Mouse (Mus musculus) left cerebral cortex, adult 8-10 months (tissue): ENCODE results near the gene CN725425. TPM values are rescaled to one million over a fixed set of nuclear protein-coding genes. Genes with fewer than 3 reads are reported as not detected.

Source experiments
- DNase-seq, 2 experiments: peaks; one replicate each; pipeline ENCODE4 v3.0.0; 2022; ENCODE audit warnings: low spot score in 2 of 2
- total RNA-seq, 4 experiments: library from RNA; stranded (reverse); gene quantifications; 2 replicates each; pipeline ENCODE4 v1.2.4; 2022

Gene CN725425
- total RNA-seq, 4 experiments from 2014 or later: not detected

GRCm38 (mm10) chr15:91203521-91203920 is 4.2 kb downstream of the CN725425 start:
- DNase-seq: no peak

- no peak for DNase-seq
Measured at GRCm38 (mm10) chr15:91206518-91206917, 7.2 kb downstream of the CN725425 start.

GRCm38 (mm10) chr15:91237294-91237693 is 38.0 kb downstream of the CN725425 start:
- DNase-seq: no peak

- DNase-seq: no peak
Measured at GRCm38 (mm10) chr15:91240683-91241335, 41.5 kb downstream of the CN725425 start.

- DNase-seq: no peak
Measured at GRCm38 (mm10) chr15:91250815-91251214, 51.5 kb downstream of the CN725425 start.

- DNase-seq: no peak
Measured at GRCm38 (mm10) chr15:91251544-91252408, 52.5 kb downstream of the CN725425 start.

GRCm38 (mm10) chr15:91252956-91253355 is 53.7 kb downstream of the CN725425 start:
- DNase-seq: no peak

GRCm38 (mm10) chr15:91255308-91255707 is 56.0 kb downstream of the CN725425 start:
- DNase-seq: no peak

- no peak for DNase-seq
Measured at GRCm38 (mm10) chr15:91257140-91257539, 57.8 kb downstream of the CN725425 start.

- DNase-seq: no peak
Measured at GRCm38 (mm10) chr15:91260578-91260977, 61.3 kb downstream of the CN725425 start.

GRCm38 (mm10) chr15:91263926-91264325 is 64.6 kb downstream of the CN725425 start:
- DNase-seq: no peak

GRCm38 (mm10) chr15:91268532-91268931 is 69.2 kb downstream of the CN725425 start:
- no peak for DNase-seq

GRCm38 (mm10) chr15:91275961-91276360 is 76.7 kb downstream of the CN725425 start:
- no peak for DNase-seq

GRCm38 (mm10) chr15:91279571-91279970 is 80.3 kb downstream of the CN725425 start:
- no peak for DNase-seq

- no peak for DNase-seq
Measured at GRCm38 (mm10) chr15:91281521-91281920, 82.2 kb downstream of the CN725425 start.

- no peak for DNase-seq
Measured at GRCm38 (mm10) chr15:91282822-91283221, 83.5 kb downstream of the CN725425 start.

- no peak for DNase-seq
Measured at GRCm38 (mm10) chr15:91283418-91283817, 84.1 kb downstream of the CN725425 start.

- DNase-seq: no peak
Measured at GRCm38 (mm10) chr15:91299319-91299835, 100.1 kb downstream of the CN725425 start.

GRCm38 (mm10) chr15:91301366-91301765 is 102.1 kb downstream of the CN725425 start:
- DNase-seq: peak; percentile 73 to 97

- DNase-seq: no peak
Measured at GRCm38 (mm10) chr15:91304296-91304852, 105.1 kb downstream of the CN725425 start.
